Mouse (Mus musculus) ZHBTc4 (cell line): ENCODE results near the gene Gm21731.
"Not testable (repeated sequence)": the region's sequence is repeated elsewhere in the genome, so short reads cannot be mapped to it uniquely, and the experiment has no call there.

Experiments
- DNase-seq: peaks from one replicate; pipeline ENCODE4 v3.0.0-alpha.2; 2011; ENCODE audit warnings: low read depth, low spot score

Gene Gm21731

GRCm38 (mm10) chr13:120238811-120239210 lies at the start of gene Gm21731:
Gene Gm21731, plus strand, starts transcription at chr13:120239111.
- not testable (repeated sequence) for DNase-seq

GRCm38 (mm10) chr13:120196189-120196821 lies 42.6 kb upstream of the Gm21731 start:
- not testable (repeated sequence) for DNase-seq

GRCm38 (mm10) chr13:120215847-120216246 lies 23.1 kb upstream of the Gm21731 start, which contains the start of gene Gm21762:
Gene Gm21762, minus strand, starts transcription at chr13:120215947.
- DNase-seq = not testable (repeated sequence)

- DNase-seq = peak; percentile 58
These were observed 18.0 kb upstream of the Gm21731 start for GRCm38 (mm10) chr13:120220922-120221321.

- DNase-seq = peak; percentile 39
These were observed 15.8 kb upstream of the Gm21731 start for GRCm38 (mm10) chr13:120223012-120223659.

- peak; percentile 8 for DNase-seq
These were observed 7.1 kb upstream of the Gm21731 start for GRCm38 (mm10) chr13:120231798-120232197.

- peak; percentile 55 for DNase-seq
These were observed 6.4 kb upstream of the Gm21731 start for GRCm38 (mm10) chr13:120232447-120233049.

- not testable (repeated sequence) for DNase-seq
These were observed 12.5 kb downstream of the Gm21731 start for GRCm38 (mm10) chr13:120251208-120251924.

GRCm38 (mm10) chr13:120258817-120259658 lies 20.1 kb downstream of the Gm21731 start:
- not testable (repeated sequence) for DNase-seq

GRCm38 (mm10) chr13:120259718-120260117 lies 20.8 kb downstream of the Gm21731 start:
- DNase-seq = not testable (repeated sequence)

- not testable (repeated sequence) for DNase-seq
These were observed 24.0 kb downstream of the Gm21731 start, which contains the start of gene AF067061 for GRCm38 (mm10) chr13:120262870-120263269. Gene AF067061, plus strand, starts transcription at chr13:120263114.

GRCm38 (mm10) chr13:120277837-120278236 lies 38.9 kb downstream of the Gm21731 start:
- DNase-seq = not testable (repeated sequence)

GRCm38 (mm10) chr13:120278784-120279183 lies 39.9 kb downstream of the Gm21731 start:
- DNase-seq = no peak
